Mouse (Mus musculus): Measurements from ENCODE around the gene Cadps. TPM values are rescaled to one million over a fixed set of nuclear protein-coding genes. Genes with fewer than 3 reads are reported as not detected.
A peak's percentile ranks its signal among the peaks of the same experiment; 100 is the strongest.

Gene Cadps
- polyA plus RNA-seq, 1 experiment from 2014 or later, result 0.70 TPM

GRCm38 (mm10) chr14:12606202-12606601 lies 216.7 kb downstream of the Cadps start:
- ATAC-seq (ENCODE audit: low FRiP score, low TSS enrichment), result no peak
- 79% methylated on average over 4 of the region's 4 CpGs for WGBS
- Histone ChIP-seq H3K9me3 (ENCODE audit: low read length) (no peaks in the 10 kb centered on the region), H3K27ac (ENCODE audit: low read length) (no peak overlapping the region), H3K4me3 (ENCODE audit: low read length) (no peak overlapping the region), H3K4me1 (ENCODE audit: insufficient read depth, low read length) (no peaks in the 10 kb centered on the region), H3K9ac (replicated peaks; ENCODE audit: low read length) (no peak overlapping the region), H3K27me3 (ENCODE audit: insufficient read depth, low read length) (no peaks in the 10 kb centered on the region), H3K36me3 (ENCODE audit: insufficient read depth, low read length) (no peaks in the 10 kb centered on the region), H3K4me2 (replicated peaks; ENCODE audit: low read depth, low read length) (no peak overlapping the region)

- Histone ChIP-seq H3K4me3 (ENCODE audit: low read length) (no peak overlapping the region), H3K27ac (ENCODE audit: low read length) (no peak overlapping the region), H3K36me3 (ENCODE audit: insufficient read depth, low read length) (no peaks in the 10 kb centered on the region), H3K27me3 (ENCODE audit: insufficient read depth, low read length) (no peaks in the 10 kb centered on the region), H3K9me3 (ENCODE audit: low read length) (no peaks in the 10 kb centered on the region), H3K4me2 (replicated peaks; ENCODE audit: low read depth, low read length) (no peak overlapping the region), H3K9ac (replicated peaks; ENCODE audit: low read length) (no peak overlapping the region), H3K4me1 (ENCODE audit: insufficient read depth, low read length) (no peaks in the 10 kb centered on the region)
- ATAC-seq (ENCODE audit: low FRiP score, low TSS enrichment), result no peak
- WGBS, result 74% methylated on average over 2 of the region's 2 CpGs
Measured at GRCm38 (mm10) chr14:12602080-12602479, 220.8 kb downstream of the Cadps start.

GRCm38 (mm10) chr14:12595326-12595725 lies 227.6 kb downstream of the Cadps start:
- WGBS, result 69% methylated on average over 4 of the region's 4 CpGs
- H3K4me3 ChIP-seq (ENCODE audit: low read length), result no peak overlapping the region
- no peak overlapping the region for H3K9ac ChIP-seq (replicated peaks; ENCODE audit: low read length)
- ATAC-seq (ENCODE audit: low FRiP score, low TSS enrichment), result no peak
- H3K4me1 ChIP-seq (ENCODE audit: insufficient read depth, low read length), result no peaks in the 10 kb centered on the region
- no peak overlapping the region for H3K27ac ChIP-seq (ENCODE audit: low read length)
- H3K27me3 ChIP-seq (ENCODE audit: insufficient read depth, low read length), result no peaks in the 10 kb centered on the region
- no peaks in the 10 kb centered on the region for H3K9me3 ChIP-seq (ENCODE audit: low read length)
- no peak overlapping the region for H3K4me2 ChIP-seq (replicated peaks; ENCODE audit: low read depth, low read length)
- no peaks in the 10 kb centered on the region for H3K36me3 ChIP-seq (ENCODE audit: insufficient read depth, low read length)

DNA sequence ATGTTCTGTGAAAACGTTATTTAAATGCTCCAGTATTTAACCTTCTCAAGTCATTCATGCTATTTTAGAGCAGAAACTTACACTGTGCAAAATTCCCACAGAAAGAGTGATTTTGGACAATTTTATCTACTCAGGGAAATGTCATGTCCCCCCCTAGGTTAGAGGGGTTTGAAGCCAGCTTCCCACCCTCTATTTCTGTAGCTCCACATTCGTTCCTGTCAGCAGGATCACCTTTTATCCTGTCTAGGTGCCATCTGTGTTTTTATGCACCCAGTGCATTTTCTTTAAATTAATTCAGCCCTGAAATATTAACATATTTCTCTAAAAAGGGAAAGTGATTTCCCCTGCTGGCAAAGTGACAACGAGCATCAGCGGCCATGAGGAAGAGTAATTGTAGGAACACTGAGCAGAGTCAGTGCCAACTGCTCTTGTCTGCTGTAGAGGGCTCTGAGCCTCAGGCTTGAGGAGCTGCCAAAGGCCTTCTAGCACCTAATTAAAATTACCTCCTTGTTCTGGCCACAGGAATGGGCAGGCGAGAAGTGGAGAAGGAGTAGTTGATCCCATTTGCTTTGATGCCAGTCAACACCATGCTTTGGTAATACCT lies 230.3 kb downstream of the Cadps start:
- Histone ChIP-seq H3K4me2 (replicated peaks; ENCODE audit: low read depth, low read length) (no peak overlapping the region), H3K4me1 (ENCODE audit: insufficient read depth, low read length) (no peaks in the 10 kb centered on the region), H3K36me3 (ENCODE audit: insufficient read depth, low read length) (no peaks in the 10 kb centered on the region), H3K4me3 (ENCODE audit: low read length) (no peak overlapping the region), H3K9me3 (ENCODE audit: low read length) (no peaks in the 10 kb centered on the region), H3K27ac (ENCODE audit: low read length) (no peak overlapping the region), H3K27me3 (ENCODE audit: insufficient read depth, low read length) (no peaks in the 10 kb centered on the region), H3K9ac (replicated peaks; ENCODE audit: low read length) (no peak overlapping the region)
- no peak for ATAC-seq (ENCODE audit: low FRiP score, low TSS enrichment)
- WGBS, result 74% methylated on average over 5 of the region's 5 CpGs

DNA sequence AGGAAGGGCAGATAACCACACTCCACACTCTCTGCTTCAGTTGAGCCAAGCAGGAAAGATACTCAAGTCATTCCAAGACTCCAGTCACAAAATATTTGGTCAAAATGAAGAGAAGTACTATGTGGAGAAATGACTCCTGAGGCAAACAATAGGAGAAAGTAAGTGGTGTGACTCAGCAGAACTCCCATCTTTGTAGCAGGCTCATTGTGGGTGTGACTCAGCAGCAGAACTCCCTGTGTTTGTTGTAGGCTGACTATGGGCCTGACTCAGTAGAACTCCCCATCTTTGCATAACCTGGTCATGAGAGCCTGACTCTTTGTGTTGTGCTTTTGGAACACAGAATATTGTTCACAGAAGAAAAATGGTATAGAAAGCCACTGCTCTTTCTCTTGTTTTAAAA lies 231.1 kb downstream of the Cadps start:
- H3K9ac ChIP-seq (replicated peaks; ENCODE audit: low read length), result no peak overlapping the region
- no peaks in the 10 kb centered on the region for H3K9me3 ChIP-seq (ENCODE audit: low read length)
- H3K4me3 ChIP-seq (ENCODE audit: low read length), result no peak overlapping the region
- H3K36me3 ChIP-seq (ENCODE audit: insufficient read depth, low read length), result no peaks in the 10 kb centered on the region
- no peak overlapping the region for H3K4me2 ChIP-seq (replicated peaks; ENCODE audit: low read depth, low read length)
- no peak for ATAC-seq (ENCODE audit: low FRiP score, low TSS enrichment)
- H3K27me3 ChIP-seq (ENCODE audit: insufficient read depth, low read length), result no peaks in the 10 kb centered on the region
- H3K4me1 ChIP-seq (ENCODE audit: insufficient read depth, low read length), result no peaks in the 10 kb centered on the region
- no peak overlapping the region for H3K27ac ChIP-seq (ENCODE audit: low read length)

DNA sequence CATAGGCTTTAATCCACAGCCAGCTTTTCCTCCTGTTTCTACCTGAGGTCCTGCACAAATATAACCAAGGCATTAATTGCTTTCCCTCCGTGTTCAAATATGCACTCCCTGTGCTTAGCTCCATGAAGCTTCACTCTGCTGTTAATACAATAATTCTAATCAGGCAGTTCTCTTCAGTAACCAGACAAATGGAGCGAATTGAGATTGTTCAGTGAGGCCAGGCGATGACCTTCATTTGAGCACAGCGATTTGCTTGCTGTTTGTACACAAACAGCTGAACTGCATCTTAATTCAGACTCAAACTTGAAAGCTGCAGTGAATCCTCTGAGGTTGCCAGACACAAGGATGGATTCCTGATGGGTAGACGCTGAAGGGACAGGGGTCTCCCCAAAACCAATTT lies 239.3 kb downstream of the Cadps start:
- Histone ChIP-seq H3K4me1 (ENCODE audit: insufficient read depth, low read length) (peaks cover 12% of the 10 kb centered on the region), H3K9me3 (ENCODE audit: low read length) (no peaks in the 10 kb centered on the region), H3K27ac (ENCODE audit: low read length) (no peak overlapping the region), H3K4me3 (ENCODE audit: low read length) (no peak overlapping the region), H3K9ac (replicated peaks; ENCODE audit: low read length) (no peak overlapping the region), H3K36me3 (ENCODE audit: insufficient read depth, low read length) (no peaks in the 10 kb centered on the region), H3K4me2 (replicated peaks; ENCODE audit: low read depth, low read length) (no peak overlapping the region), H3K27me3 (ENCODE audit: insufficient read depth, low read length) (no peaks in the 10 kb centered on the region; the same call in 1 of the 2 replicates)
- ATAC-seq (ENCODE audit: low FRiP score, low TSS enrichment), result no peak
- WGBS, result 74% methylated on average over 5 of the region's 5 CpGs

DNA sequence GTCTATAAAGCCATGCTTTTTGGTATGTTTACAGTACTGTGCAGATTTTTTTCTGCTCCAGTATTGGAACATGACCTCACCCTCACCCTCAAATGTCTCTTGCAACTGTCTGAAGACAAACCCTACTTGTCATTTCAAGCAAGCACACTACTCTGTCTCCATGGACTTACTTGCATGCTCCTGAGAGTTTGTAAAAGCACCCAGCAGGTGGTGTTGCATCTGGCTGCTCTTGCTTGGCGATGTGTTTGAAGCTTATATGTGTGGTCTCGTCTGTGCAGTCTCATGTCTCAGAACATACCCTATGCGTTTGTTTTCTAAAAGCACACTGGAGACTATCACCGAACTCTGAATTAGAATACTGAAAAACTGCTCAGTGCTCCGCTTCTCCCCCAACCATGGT lies 241.2 kb downstream of the Cadps start:
- no peak overlapping the region for H3K4me3 ChIP-seq (ENCODE audit: low read length)
- 68% methylated on average over 5 of the region's 5 CpGs for WGBS
- H3K9me3 ChIP-seq (ENCODE audit: low read length), result no peaks in the 10 kb centered on the region
- no peak overlapping the region for H3K4me2 ChIP-seq (replicated peaks; ENCODE audit: low read depth, low read length)
- no peak overlapping the region for H3K9ac ChIP-seq (replicated peaks; ENCODE audit: low read length)
- ATAC-seq (ENCODE audit: low FRiP score, low TSS enrichment), result no peak
- no peaks in the 10 kb centered on the region for H3K36me3 ChIP-seq (ENCODE audit: insufficient read depth, low read length)
- H3K27ac ChIP-seq (ENCODE audit: low read length), result no peak overlapping the region
- no peaks in the 10 kb centered on the region; the same call in 1 of the 2 replicates for H3K27me3 ChIP-seq (ENCODE audit: insufficient read depth, low read length)
- H3K4me1 ChIP-seq (ENCODE audit: insufficient read depth, low read length), result peaks cover 12% of the 10 kb centered on the region

DNA sequence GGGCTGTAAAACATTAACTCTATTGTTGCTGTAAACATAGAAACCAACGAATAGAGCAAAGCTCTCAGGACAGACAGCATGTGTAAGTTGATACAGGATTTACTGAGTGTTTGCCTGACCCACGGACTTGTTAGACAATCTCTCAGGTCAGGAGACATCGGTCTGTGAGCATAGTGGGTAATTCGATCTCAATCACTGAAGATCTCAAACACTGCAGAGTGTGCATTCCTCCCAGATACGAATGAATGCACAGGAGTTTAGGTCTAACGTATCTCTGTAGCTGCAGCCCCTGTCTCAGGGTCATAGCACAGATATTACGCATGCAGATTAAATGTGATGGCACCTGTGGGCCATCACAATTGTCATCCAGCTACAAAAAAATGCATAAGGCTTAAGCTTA lies 242.1 kb downstream of the Cadps start:
- H3K4me2 ChIP-seq (replicated peaks; ENCODE audit: low read depth, low read length), result no peak overlapping the region
- 14% methylated on average over 7 of the region's 7 CpGs for WGBS

DNA sequence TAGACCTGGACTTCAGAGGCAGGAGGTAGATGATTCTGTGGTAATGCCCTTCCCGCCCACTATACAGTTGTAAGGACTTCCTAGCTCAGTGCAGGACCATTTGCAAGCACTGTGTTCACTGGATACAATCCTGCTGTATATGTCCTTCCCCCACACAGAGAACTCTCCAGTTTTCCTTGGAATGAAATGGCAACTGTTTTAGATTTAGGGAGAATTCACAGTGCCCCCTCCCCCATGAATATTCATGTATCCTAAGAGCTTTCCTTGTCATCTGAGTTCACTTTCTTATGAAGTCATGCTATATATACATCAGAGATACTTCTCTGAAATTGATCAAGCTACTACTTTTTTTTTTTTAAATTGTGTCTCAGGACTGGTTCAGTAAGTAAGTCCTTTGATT lies 244.7 kb downstream of the Cadps start:
- Histone ChIP-seq H3K9ac (replicated peaks; ENCODE audit: low read length) (no peak overlapping the region), H3K4me1 (ENCODE audit: insufficient read depth, low read length) (peaks cover 12% of the 10 kb centered on the region), H3K4me3 (ENCODE audit: low read length) (no peak overlapping the region), H3K4me2 (replicated peaks; ENCODE audit: low read depth, low read length) (no peak overlapping the region), H3K36me3 (ENCODE audit: insufficient read depth, low read length) (no peaks in the 10 kb centered on the region), H3K9me3 (ENCODE audit: low read length) (no peaks in the 10 kb centered on the region), H3K27me3 (ENCODE audit: insufficient read depth, low read length) (no peaks in the 10 kb centered on the region; the same call in 1 of the 2 replicates), H3K27ac (ENCODE audit: low read length) (no peak overlapping the region)
- ATAC-seq (ENCODE audit: low FRiP score, low TSS enrichment), result no peak
- WGBS, result 74% methylated on average over 1 of the region's 1 CpGs

More for the DNA sequence above, 242.1 kb downstream of the Cadps start:
- H3K9me3 ChIP-seq (ENCODE audit: low read length), result no peaks in the 10 kb centered on the region
- no peak overlapping the region for H3K27ac ChIP-seq (ENCODE audit: low read length)
- peaks cover 12% of the 10 kb centered on the region for H3K4me1 ChIP-seq (ENCODE audit: insufficient read depth, low read length)
- H3K27me3 ChIP-seq (ENCODE audit: insufficient read depth, low read length), result no peaks in the 10 kb centered on the region; the same call in 1 of the 2 replicates
- no peaks in the 10 kb centered on the region for H3K36me3 ChIP-seq (ENCODE audit: insufficient read depth, low read length)
- no peak overlapping the region for H3K9ac ChIP-seq (replicated peaks; ENCODE audit: low read length)
- no peak overlapping the region for H3K4me3 ChIP-seq (ENCODE audit: low read length)
- ATAC-seq (ENCODE audit: low FRiP score, low TSS enrichment), result peak; percentile 83

DNA sequence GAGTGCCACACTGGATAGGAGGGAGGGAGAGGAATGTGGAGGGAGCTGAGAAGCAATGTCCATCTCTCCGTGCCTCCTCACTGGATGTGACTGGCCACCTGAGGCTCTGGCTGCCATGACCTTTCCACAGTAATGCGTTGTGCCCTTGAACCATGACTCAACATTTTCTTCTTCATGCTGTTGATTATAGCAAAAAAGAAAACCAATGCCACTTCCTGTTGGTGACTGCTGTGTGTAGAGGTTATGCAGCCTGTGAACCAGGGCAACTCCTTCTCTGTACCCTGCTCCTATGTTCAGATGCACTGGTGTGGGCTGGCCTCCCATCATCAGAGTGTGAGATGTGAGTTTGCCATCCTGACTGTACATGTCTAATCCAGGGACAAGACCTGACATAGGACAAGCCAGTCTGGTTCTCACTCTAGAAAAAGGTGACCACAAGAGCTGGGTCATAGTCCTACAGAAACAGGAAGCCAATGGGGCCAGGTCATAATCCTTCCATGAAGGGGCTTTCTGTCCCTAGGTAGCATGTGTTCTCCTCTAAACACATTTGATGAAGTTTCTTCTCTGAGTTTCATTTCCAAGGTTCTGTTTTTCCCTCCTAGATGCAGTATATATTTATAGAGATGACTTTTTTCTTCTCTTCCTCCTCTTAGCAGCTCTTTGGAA lies 245.3 kb downstream of the Cadps start:
- no peaks in the 10 kb centered on the region for H3K9me3 ChIP-seq (ENCODE audit: low read length)
- H3K4me1 ChIP-seq (ENCODE audit: insufficient read depth, low read length), result peaks cover 12% of the 10 kb centered on the region
- no peak for ATAC-seq (ENCODE audit: low FRiP score, low TSS enrichment)
- H3K27ac ChIP-seq (ENCODE audit: low read length), result no peak overlapping the region
- no peaks in the 10 kb centered on the region for H3K27me3 ChIP-seq (ENCODE audit: insufficient read depth, low read length)
- no peak overlapping the region for H3K4me3 ChIP-seq (ENCODE audit: low read length)
- 81% methylated on average over 2 of the region's 2 CpGs for WGBS
- no peak overlapping the region for H3K9ac ChIP-seq (replicated peaks; ENCODE audit: low read length)
- H3K36me3 ChIP-seq (ENCODE audit: insufficient read depth, low read length), result no peaks in the 10 kb centered on the region
- no peak overlapping the region for H3K4me2 ChIP-seq (replicated peaks; ENCODE audit: low read depth, low read length)

Data from kidney, embryonic 16.5 days (tissue).